Mouse (Mus musculus): ENCODE results near the gene Nol10. TPM values are rescaled to one million over a fixed set of nuclear protein-coding genes. Genes with fewer than 3 reads are reported as not detected.
"Not testable (repeated sequence)": the region's sequence is repeated elsewhere in the genome, so short reads cannot be mapped to it uniquely, and the experiment has no call there.

The Nol10 gene
- polyA plus RNA-seq, 2 experiments: 17.3 to 18.0 TPM

DNA sequence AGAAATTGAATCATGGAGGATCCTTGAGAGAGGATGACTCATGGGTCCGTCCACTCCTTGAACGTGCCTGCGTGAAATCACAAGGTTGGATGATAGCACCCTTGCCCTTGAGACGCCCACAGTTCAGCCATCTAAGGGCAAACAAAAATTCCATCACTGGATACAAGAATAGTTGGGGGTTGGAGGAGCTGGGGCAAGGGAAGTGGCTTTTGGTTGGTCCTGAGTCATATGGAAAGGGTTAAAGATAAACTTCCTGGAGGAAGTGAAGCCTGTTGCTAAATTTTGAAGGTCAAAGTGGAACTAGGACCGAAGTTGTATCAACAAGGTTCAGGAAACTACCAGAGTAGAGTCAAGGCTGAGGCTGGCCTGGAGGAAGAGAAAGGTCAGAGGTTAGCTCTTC is 106.8 kb downstream of the Nol10 start:
- ATAC-seq (ENCODE audit: low FRiP score, low read depth) (no peak), DNase-seq (ENCODE audit: low spot score) (no peak)
- Histone ChIP-seq H3K9ac (ENCODE audit: low read depth, low read length, severe bottlenecking) (no peak overlapping the region), H3K27ac (replicated peaks; ENCODE audit: low read depth, low read length) (no peak overlapping the region), H3K27me3 (ENCODE audit: control insufficient read depth, insufficient read depth, low read length) (no peaks in the 10 kb centered on the region), H3K4me1 (ENCODE audit: control insufficient read depth, insufficient read depth, low read length) (no peaks in the 10 kb centered on the region), H3K4me3 (replicated peaks; ENCODE audit: low read length) (no peak overlapping the region), H3K36me3 (ENCODE audit: control insufficient read depth, insufficient read depth, low read length) (no peaks in the 10 kb centered on the region), H3K4me2 (replicated peaks; ENCODE audit: low read depth, low read length, severe bottlenecking) (no peak overlapping the region), H3K9me3 (ENCODE audit: control insufficient read depth, low read length) (no peaks in the 10 kb centered on the region)
- 83% methylated on average over 5 of the region's 5 CpGs for WGBS
- TF ChIP-seq POLR2A (IDR thresholded peaks at IDR 0.05; ENCODE audit: borderline replicate concordance, extremely low read depth, insufficient read depth, insufficient read length): no peak

DNA sequence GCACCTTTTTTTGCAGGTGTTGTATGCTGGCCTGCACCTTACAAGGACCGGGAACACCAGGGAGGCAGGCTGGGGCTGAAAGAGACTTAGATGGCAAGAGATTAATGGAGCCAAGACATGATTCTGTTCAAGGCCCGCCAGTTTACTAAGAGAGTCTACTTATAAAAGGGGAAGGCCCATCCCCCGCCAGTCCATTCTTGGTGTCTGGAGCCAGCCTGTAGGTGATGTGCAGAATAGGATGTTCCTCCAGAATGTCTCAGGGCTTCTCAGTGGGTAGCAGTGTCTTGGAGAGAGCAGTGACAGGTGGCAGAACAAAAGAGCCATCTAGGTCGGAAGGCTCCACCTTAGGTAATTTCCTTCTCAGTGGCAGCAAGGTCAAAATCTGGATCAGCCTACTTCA is 111.0 kb downstream of the Nol10 start:
- not testable (repeated sequence) for DNase-seq (ENCODE audit: low spot score); H3K9me3 ChIP-seq (ENCODE audit: control insufficient read depth, low read length); H3K27ac ChIP-seq (replicated peaks; ENCODE audit: low read depth, low read length); H3K4me2 ChIP-seq (replicated peaks; ENCODE audit: low read depth, low read length, severe bottlenecking); H3K4me1 ChIP-seq (ENCODE audit: control insufficient read depth, insufficient read depth, low read length); ATAC-seq (ENCODE audit: low FRiP score, low read depth); H3K27me3 ChIP-seq (ENCODE audit: control insufficient read depth, insufficient read depth, low read length); H3K4me3 ChIP-seq (replicated peaks; ENCODE audit: low read length); H3K9ac ChIP-seq (ENCODE audit: low read depth, low read length, severe bottlenecking); H3K36me3 ChIP-seq (ENCODE audit: control insufficient read depth, insufficient read depth, low read length)
- 86% methylated on average over 4 of the region's 4 CpGs for WGBS

DNA sequence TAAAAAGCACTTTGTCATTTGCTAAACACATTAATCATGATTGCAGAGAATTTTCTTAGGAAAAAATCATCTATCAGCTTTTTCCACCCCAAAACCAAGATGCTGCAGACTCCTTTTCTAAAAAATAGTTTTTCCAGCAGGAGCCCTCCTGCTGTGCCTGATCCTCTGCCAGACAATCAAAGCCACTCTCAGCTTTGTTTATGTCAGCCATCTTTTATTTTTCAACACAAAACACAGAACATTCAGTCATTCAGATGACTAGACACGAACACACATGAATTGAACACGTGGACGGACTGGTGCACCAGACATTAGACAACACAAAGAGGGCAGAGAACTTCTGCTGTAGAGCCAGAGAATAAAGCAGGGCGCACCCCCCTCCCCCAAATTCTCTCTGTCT is 115.4 kb downstream of the Nol10 start:
- Histone ChIP-seq H3K9ac (ENCODE audit: low read depth, low read length, severe bottlenecking) (no peak overlapping the region), H3K9me3 (ENCODE audit: control insufficient read depth, low read length) (no peaks in the 10 kb centered on the region), H3K27ac (replicated peaks; ENCODE audit: low read depth, low read length) (no peak overlapping the region), H3K27me3 (ENCODE audit: control insufficient read depth, insufficient read depth, low read length) (no peaks in the 10 kb centered on the region), H3K36me3 (ENCODE audit: control insufficient read depth, insufficient read depth, low read length) (no peaks in the 10 kb centered on the region), H3K4me1 (ENCODE audit: control insufficient read depth, insufficient read depth, low read length) (no peaks in the 10 kb centered on the region), H3K4me2 (replicated peaks; ENCODE audit: low read depth, low read length, severe bottlenecking) (no peak overlapping the region), H3K4me3 (replicated peaks; ENCODE audit: low read length) (no peak overlapping the region)
- 89% methylated on average over 4 of the region's 4 CpGs for WGBS
- ATAC-seq (ENCODE audit: low FRiP score, low read depth): no peak
- TF ChIP-seq POLR2A (IDR thresholded peaks at IDR 0.05; ENCODE audit: borderline replicate concordance, extremely low read depth, insufficient read depth, insufficient read length): no peak
- no peak for DNase-seq (ENCODE audit: low spot score)

DNA sequence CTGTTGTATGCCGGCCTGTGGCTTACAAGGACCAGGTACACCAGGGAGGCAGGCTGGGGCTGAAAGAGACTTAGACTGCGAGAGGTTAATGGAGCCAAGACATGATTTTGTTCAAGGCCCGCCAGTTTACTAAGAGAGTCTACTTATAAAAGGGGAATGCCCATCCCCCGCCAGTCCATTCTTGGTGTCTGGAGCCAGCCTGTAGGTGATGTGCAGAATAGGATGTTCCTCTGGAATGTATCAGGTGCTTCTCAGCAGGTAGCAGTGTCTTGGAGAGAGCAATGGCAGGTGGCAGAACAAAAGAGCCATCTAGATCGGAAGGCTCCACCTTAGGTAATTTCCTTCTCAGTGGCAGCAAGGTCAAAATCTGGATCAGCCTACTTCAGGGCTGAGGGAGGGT is 116.3 kb downstream of the Nol10 start:
- not testable (repeated sequence) for H3K9me3 ChIP-seq (ENCODE audit: control insufficient read depth, low read length); H3K4me3 ChIP-seq (replicated peaks; ENCODE audit: low read length); H3K4me2 ChIP-seq (replicated peaks; ENCODE audit: low read depth, low read length, severe bottlenecking); H3K4me1 ChIP-seq (ENCODE audit: control insufficient read depth, insufficient read depth, low read length); DNase-seq (ENCODE audit: low spot score); ATAC-seq (ENCODE audit: low FRiP score, low read depth); H3K27me3 ChIP-seq (ENCODE audit: control insufficient read depth, insufficient read depth, low read length); H3K27ac ChIP-seq (replicated peaks; ENCODE audit: low read depth, low read length); H3K36me3 ChIP-seq (ENCODE audit: control insufficient read depth, insufficient read depth, low read length); H3K9ac ChIP-seq (ENCODE audit: low read depth, low read length, severe bottlenecking)
- 88% methylated on average over 5 of the region's 5 CpGs for WGBS

DNA sequence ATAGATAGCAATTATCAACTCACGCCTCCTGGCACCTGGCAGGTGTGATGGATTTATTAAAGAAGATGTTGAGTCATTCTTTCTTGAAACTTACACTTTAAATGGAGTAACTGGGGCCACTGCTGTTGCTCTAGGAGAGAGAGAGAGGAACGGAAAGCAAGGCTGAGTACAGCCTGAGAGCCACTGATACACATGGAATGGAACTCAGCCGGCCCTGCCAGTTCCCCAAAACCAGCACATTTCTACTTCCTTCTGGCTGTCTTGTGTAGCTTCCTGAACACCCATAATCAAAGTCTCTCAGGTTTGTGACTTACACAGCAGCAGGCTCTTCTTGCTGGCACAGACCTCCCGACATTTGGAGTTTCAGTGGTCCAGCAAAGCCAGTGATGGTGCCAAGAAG is 118.5 kb downstream of the Nol10 start:
- DNase-seq (ENCODE audit: low spot score) (no peak), ATAC-seq (ENCODE audit: low FRiP score, low read depth) (no peak)
- WGBS: 87% methylated on average over 4 of the region's 4 CpGs
- Histone ChIP-seq H3K9ac (ENCODE audit: low read depth, low read length, severe bottlenecking) (no peak overlapping the region), H3K9me3 (ENCODE audit: control insufficient read depth, low read length) (no peaks in the 10 kb centered on the region), H3K4me1 (ENCODE audit: control insufficient read depth, insufficient read depth, low read length) (no peaks in the 10 kb centered on the region), H3K4me3 (replicated peaks; ENCODE audit: low read length) (no peak overlapping the region), H3K27me3 (ENCODE audit: control insufficient read depth, insufficient read depth, low read length) (no peaks in the 10 kb centered on the region), H3K4me2 (replicated peaks; ENCODE audit: low read depth, low read length, severe bottlenecking) (no peak overlapping the region), H3K36me3 (ENCODE audit: control insufficient read depth, insufficient read depth, low read length) (no peaks in the 10 kb centered on the region), H3K27ac (replicated peaks; ENCODE audit: low read depth, low read length) (no peak overlapping the region)
- no peak for TF ChIP-seq POLR2A (IDR thresholded peaks at IDR 0.05; ENCODE audit: borderline replicate concordance, extremely low read depth, insufficient read depth, insufficient read length)

DNA sequence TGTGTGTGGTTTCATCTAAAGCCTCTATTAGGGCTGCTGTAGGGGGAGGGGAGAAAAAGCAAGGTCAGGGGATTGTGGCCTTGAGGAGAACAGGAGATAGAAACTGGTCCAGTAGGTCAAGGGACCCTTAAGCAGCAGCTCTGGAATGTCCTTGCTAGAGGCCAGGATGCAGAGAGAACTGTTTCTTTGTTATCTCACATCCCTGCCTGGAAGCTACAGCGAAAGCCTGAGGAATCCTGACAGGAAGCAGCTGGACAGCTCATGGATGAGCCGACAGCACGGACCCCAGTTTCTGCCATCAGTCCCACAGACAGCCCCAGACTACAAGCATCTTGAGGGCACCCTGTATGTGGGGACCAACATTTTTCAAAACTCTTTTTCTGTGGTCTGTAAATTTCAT is 120.1 kb downstream of the Nol10 start:
- ATAC-seq (ENCODE audit: low FRiP score, low read depth) (no peak), DNase-seq (ENCODE audit: low spot score) (no peak)
- no peaks in the 10 kb centered on the region for H3K9me3 ChIP-seq (ENCODE audit: control insufficient read depth, low read length)
- H3K36me3 ChIP-seq (ENCODE audit: control insufficient read depth, insufficient read depth, low read length): no peaks in the 10 kb centered on the region
- no peaks in the 10 kb centered on the region for H3K4me1 ChIP-seq (ENCODE audit: control insufficient read depth, insufficient read depth, low read length)
- H3K9ac ChIP-seq (ENCODE audit: low read depth, low read length, severe bottlenecking): no peak overlapping the region
- TF ChIP-seq POLR2A (IDR thresholded peaks at IDR 0.05; ENCODE audit: borderline replicate concordance, extremely low read depth, insufficient read depth, insufficient read length): no peak
- H3K27me3 ChIP-seq (ENCODE audit: control insufficient read depth, insufficient read depth, low read length): no peaks in the 10 kb centered on the region
- H3K27ac ChIP-seq (replicated peaks; ENCODE audit: low read depth, low read length): no peak overlapping the region
- 66% methylated on average over 3 of the region's 3 CpGs for WGBS
- H3K4me3 ChIP-seq (replicated peaks; ENCODE audit: low read length): no peak overlapping the region
- no peak overlapping the region for H3K4me2 ChIP-seq (replicated peaks; ENCODE audit: low read depth, low read length, severe bottlenecking)
